Mouse (Mus musculus) ovary, postnatal 10 days (tissue): ENCODE data around the gene Gpatch2.

ENCODE experiments used
- DNase-seq: peaks from one replicate; pipeline ENCODE4 v3.0.0; 2022; ENCODE audit warnings: low spot score

The Gpatch2 gene

GRCm38 (mm10) chr1:187244734-187245133 is 29.4 kb downstream of the Gpatch2 start:
- no peak for DNase-seq

- no peak for DNase-seq
Measured at GRCm38 (mm10) chr1:187250741-187251262, 35.5 kb downstream of the Gpatch2 start.

- no peak for DNase-seq
Measured at GRCm38 (mm10) chr1:187258756-187259155, 43.4 kb downstream of the Gpatch2 start.

- no peak for DNase-seq
Measured at GRCm38 (mm10) chr1:187267601-187268000, 52.3 kb downstream of the Gpatch2 start.

- DNase-seq, result no peak
Measured at GRCm38 (mm10) chr1:187270318-187271247, 55.3 kb downstream of the Gpatch2 start.

GRCm38 (mm10) chr1:187277324-187277723 is 62.0 kb downstream of the Gpatch2 start:
- no peak for DNase-seq

GRCm38 (mm10) chr1:187278472-187278871 is 63.2 kb downstream of the Gpatch2 start:
- no peak for DNase-seq

- no peak for DNase-seq
Measured at GRCm38 (mm10) chr1:187279776-187280175, 64.5 kb downstream of the Gpatch2 start.

GRCm38 (mm10) chr1:187282321-187282720 is 67.0 kb downstream of the Gpatch2 start:
- DNase-seq, result no peak

GRCm38 (mm10) chr1:187282804-187283203 is 67.5 kb downstream of the Gpatch2 start:
- DNase-seq, result no peak

- no peak for DNase-seq
Measured at GRCm38 (mm10) chr1:187285735-187286134, 70.4 kb downstream of the Gpatch2 start.

GRCm38 (mm10) chr1:187286411-187286810 is 71.1 kb downstream of the Gpatch2 start:
- DNase-seq, result no peak

- no peak for DNase-seq
Measured at GRCm38 (mm10) chr1:187286924-187287323, 71.6 kb downstream of the Gpatch2 start.

- no peak for DNase-seq
Measured at GRCm38 (mm10) chr1:187290186-187290585, 74.9 kb downstream of the Gpatch2 start.

GRCm38 (mm10) chr1:187291480-187292394 is 76.4 kb downstream of the Gpatch2 start:
- no peak for DNase-seq

GRCm38 (mm10) chr1:187292395-187292749 is 77.1 kb downstream of the Gpatch2 start:
- no peak for DNase-seq

- DNase-seq, result no peak
Measured at GRCm38 (mm10) chr1:187293233-187293632, 77.9 kb downstream of the Gpatch2 start.

- DNase-seq, result no peak
Measured at GRCm38 (mm10) chr1:187294522-187294921, 79.2 kb downstream of the Gpatch2 start.

GRCm38 (mm10) chr1:187295038-187295559 is 79.8 kb downstream of the Gpatch2 start:
- no peak for DNase-seq

- no peak for DNase-seq
Measured at GRCm38 (mm10) chr1:187295711-187296110, 80.4 kb downstream of the Gpatch2 start.

- DNase-seq, result no peak
Measured at GRCm38 (mm10) chr1:187299236-187299635, 83.9 kb downstream of the Gpatch2 start.

- DNase-seq, result no peak
Measured at GRCm38 (mm10) chr1:187300626-187301025, 85.3 kb downstream of the Gpatch2 start.
